Mouse (Mus musculus) bone marrow macrophage, adult 2 months (primary cell): ENCODE data around the gene Nckap5l. TPM values are rescaled to one million over a fixed set of nuclear protein-coding genes. Genes with fewer than 3 reads are reported as not detected.
"Not testable (repeated sequence)": the region's sequence is repeated elsewhere in the genome, so short reads cannot be mapped to it uniquely, and the experiment has no call there.

Source experiments
- H3K27ac ChIP-seq: 2 replicates; pipeline ENCODE4 v1.5.1; 2012; ENCODE audit warnings: low read depth, low read length; ENCODE audit not compliant: insufficient read depth
- H3K4me1 ChIP-seq: 2 replicates; pipeline ENCODE4 v1.6.1; 2012; ENCODE audit warnings: low read length; ENCODE audit not compliant: control insufficient read depth, insufficient read depth
- H3K4me3 ChIP-seq: 2 replicates; pipeline ENCODE4 v1.5.1; 2012; ENCODE audit warnings: mild to moderate bottlenecking, low read length, moderate library complexity; ENCODE audit not compliant: insufficient read depth
- CTCF ChIP-seq: IDR thresholded peaks from 2 replicates; pipeline ENCODE4 v1.5.1; 2012; ENCODE audit warnings: low read depth, mild to moderate bottlenecking, low read length, moderate library complexity
- POLR2A ChIP-seq: IDR thresholded peaks from 2 replicates; pipeline ENCODE4 v1.6.1; 2012; ENCODE audit warnings: mild to moderate bottlenecking, low read depth, low read length, borderline replicate concordance
- polyA plus RNA-seq: library from polyadenylated mRNA; stranded (reverse); fragments of >200 nt; gene quantifications from 2 replicates; pipeline ENCODE4 v1.2.4, GENCODE M21; 2012; ENCODE audit not compliant: missing spikeins, insufficient read depth, insufficient read length

The Nckap5l gene
- polyA plus RNA-seq, 1 experiment = 4.0 TPM

GRCm38 (mm10) chr15:99449131-99449750, 8.3 kb downstream of the Nckap5l start:
- Histone ChIP-seq H3K4me1 (peaks cover 49% of the 10 kb centered on the region), H3K4me3 (no peak overlapping the region), H3K27ac (no peak overlapping the region)
- TF ChIP-seq POLR2A (no peak), CTCF (no peak)

GRCm38 (mm10) chr15:99446136-99446535, 11.4 kb downstream of the Nckap5l start:
- not testable (repeated sequence) for H3K4me3 ChIP-seq, H3K27ac ChIP-seq
- H3K4me1 ChIP-seq = peaks cover 32% of the 10 kb centered on the region

GRCm38 (mm10) chr15:99445567-99445966, 12.0 kb downstream of the Nckap5l start:
- peaks cover 31% of the 10 kb centered on the region for H3K4me1 ChIP-seq

GRCm38 (mm10) chr15:99442358-99442757, 15.2 kb downstream of the Nckap5l start:
- Histone ChIP-seq H3K4me3 (no peak overlapping the region), H3K4me1 (peaks cover 25% of the 10 kb centered on the region), H3K27ac (no peak overlapping the region)
- no peak for TF ChIP-seq CTCF
- TF ChIP-seq POLR2A = no peak

More at GRCm38 (mm10) chr15:99445567-99445966, 12.0 kb downstream of the Nckap5l start:
- Histone ChIP-seq H3K27ac (no peak overlapping the region), H3K4me3 (no peak overlapping the region)
- TF ChIP-seq CTCF (no peak), POLR2A (no peak)

GRCm38 (mm10) chr15:99440816-99441457, 16.6 kb downstream of the Nckap5l start:
- TF ChIP-seq CTCF = no peak
- TF ChIP-seq POLR2A = no peak
- peaks cover 23% of the 10 kb centered on the region for H3K4me1 ChIP-seq
- H3K4me3 ChIP-seq = no peak overlapping the region
- H3K27ac ChIP-seq = no peak overlapping the region

- Histone ChIP-seq H3K27ac (no peak overlapping the region), H3K4me1 (peaks cover 19% of the 10 kb centered on the region), H3K4me3 (no peak overlapping the region)
- TF ChIP-seq CTCF = no peak
- TF ChIP-seq POLR2A = no peak
Observed at GRCm38 (mm10) chr15:99440112-99440815, 17.3 kb downstream of the Nckap5l start.

- no peak overlapping the region for H3K4me3 ChIP-seq
- H3K4me1 ChIP-seq = peaks cover 19% of the 10 kb centered on the region
- H3K27ac ChIP-seq = no peak overlapping the region
- no peak for TF ChIP-seq POLR2A
Observed at GRCm38 (mm10) chr15:99438966-99439698, 18.4 kb downstream of the Nckap5l start.

- TF ChIP-seq POLR2A = no peak
- H3K4me3 ChIP-seq = no peak overlapping the region
- no peak overlapping the region for H3K27ac ChIP-seq
- peaks cover 8% of the 10 kb centered on the region for H3K4me1 ChIP-seq
Observed at GRCm38 (mm10) chr15:99433913-99434312, 23.6 kb downstream of the Nckap5l start.

GRCm38 (mm10) chr15:99433081-99433718, 24.3 kb downstream of the Nckap5l start:
- TF ChIP-seq POLR2A = no peak
- TF ChIP-seq CTCF = no peak
- Histone ChIP-seq H3K27ac (no peak overlapping the region), H3K4me1 (peaks cover 8% of the 10 kb centered on the region), H3K4me3 (no peak overlapping the region)
